Mouse (Mus musculus): Measurements from ENCODE around the gene Flt3.

Gene Flt3

DNA sequence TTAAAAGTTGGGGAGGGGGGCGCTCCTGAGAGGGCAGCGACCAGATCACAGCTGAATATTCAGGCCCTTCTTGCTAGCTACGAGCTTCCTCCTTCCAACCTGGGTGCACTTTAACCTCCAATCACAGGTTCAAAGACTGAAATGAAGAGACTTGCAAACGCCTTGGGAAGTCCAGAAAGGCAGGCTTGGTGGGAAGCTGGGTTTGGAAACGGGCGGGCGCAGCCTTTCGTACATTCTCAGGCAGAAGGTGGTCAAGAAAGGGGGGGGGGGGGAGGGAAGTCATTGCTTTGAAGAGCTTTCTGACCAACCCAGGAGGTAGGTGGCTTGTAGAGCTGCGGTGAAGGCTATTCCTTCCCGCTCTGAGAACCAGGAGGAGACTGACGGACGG lies 92.9 kb downstream of the Flt3 start:
- DNase-seq: no peak

DNA sequence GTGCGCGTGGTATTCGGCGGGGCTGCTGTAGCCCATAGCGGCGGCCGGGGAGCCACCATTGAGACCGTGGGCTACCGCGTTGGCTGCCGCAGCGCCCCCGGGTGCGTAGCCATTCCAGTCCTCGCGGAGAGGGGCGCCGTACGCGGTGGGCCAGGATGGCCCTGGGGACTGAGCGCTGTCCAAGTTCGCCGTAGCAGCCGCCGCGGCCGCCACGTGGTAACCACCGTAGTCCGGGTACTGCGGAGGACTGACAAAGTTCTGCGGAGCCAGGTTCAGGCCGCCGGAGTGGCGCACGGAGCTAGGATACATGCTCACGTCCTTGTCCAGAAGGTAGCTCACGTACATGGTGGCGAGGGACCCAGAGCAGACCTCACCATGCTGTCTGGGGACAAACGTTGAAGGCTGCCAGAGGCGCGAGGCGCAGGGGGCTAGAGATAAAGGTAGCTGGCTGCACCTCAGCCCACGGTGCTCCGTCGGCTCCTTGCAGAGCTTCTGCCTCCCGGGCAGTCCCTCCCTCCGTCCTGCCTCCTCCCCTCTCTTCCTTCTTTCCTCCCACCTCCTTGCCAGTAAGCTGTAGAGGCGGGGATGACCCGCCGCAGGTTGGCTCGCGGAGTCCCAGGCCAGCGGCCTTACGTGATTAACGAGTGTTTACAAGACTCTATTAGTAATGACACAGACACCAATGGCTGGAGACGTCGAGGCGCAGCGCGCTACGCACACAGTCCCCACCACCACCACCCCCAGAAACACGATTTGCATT lies 93.5 kb downstream of the Flt3 start, which contains the start of gene Cdx2:
Cdx2 (minus strand) TSS at position 633 of the 760 bp plus-strand sequence.
- DNase-seq: no peak

DNA sequence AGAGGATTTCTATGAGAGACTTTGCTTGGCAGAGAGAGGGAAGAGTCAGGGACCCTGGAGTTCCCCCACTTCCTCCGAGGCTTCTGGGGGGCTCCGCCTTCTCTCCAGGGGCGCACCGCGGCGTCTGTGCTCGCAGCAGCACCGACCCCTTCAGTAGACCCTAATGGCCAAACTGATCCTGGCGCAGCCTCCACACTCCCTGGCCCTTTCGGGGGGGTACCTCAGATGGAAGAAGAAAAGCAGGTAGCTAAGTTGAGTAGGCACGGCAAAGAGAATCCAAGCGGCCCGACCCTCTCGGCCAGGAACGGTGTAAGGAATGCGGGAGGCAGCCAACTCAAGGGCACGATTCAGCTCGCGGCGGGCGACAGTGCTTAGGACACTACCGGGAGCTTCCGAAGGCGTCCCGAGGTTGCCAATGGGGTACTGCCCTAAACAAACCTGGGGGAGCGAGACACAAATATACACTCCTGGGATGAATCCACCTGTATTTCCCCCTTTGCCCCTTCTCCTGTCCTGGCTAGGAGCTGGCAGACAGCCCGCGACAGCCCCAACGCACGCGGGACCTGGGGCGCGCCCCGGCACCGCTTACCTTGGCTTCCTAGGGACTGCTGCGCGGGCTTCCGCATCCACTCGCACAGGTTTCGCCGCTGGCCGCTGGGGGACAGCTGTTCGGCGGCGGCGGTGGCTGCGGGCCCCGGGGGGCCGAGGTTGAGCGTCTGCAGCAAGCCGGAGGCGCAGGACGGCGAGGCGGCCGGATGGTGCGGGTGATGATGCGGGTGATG lies 94.2 kb downstream of the Flt3 start:
- DNase-seq: no peak

DNA sequence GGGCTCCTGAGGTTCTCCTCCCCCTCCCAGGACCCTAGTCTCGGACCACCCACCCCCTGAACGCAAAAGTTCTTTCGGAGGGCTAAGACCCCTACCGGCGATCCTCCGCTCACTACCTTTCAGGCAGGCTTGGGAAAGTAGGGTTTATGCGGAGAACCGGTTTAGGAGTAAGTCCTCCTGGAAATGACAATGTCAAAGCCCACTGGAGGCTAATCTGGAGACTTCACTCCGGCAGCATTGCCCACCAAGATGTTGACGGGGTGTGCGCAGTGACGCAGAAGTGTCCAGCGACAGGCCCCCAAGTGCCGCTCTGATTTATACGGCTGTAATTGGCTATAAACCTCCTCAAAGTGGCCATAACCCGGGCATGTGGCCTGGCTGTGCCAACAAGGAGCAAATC lies 95.1 kb downstream of the Flt3 start:
- DNase-seq: no peak

DNA sequence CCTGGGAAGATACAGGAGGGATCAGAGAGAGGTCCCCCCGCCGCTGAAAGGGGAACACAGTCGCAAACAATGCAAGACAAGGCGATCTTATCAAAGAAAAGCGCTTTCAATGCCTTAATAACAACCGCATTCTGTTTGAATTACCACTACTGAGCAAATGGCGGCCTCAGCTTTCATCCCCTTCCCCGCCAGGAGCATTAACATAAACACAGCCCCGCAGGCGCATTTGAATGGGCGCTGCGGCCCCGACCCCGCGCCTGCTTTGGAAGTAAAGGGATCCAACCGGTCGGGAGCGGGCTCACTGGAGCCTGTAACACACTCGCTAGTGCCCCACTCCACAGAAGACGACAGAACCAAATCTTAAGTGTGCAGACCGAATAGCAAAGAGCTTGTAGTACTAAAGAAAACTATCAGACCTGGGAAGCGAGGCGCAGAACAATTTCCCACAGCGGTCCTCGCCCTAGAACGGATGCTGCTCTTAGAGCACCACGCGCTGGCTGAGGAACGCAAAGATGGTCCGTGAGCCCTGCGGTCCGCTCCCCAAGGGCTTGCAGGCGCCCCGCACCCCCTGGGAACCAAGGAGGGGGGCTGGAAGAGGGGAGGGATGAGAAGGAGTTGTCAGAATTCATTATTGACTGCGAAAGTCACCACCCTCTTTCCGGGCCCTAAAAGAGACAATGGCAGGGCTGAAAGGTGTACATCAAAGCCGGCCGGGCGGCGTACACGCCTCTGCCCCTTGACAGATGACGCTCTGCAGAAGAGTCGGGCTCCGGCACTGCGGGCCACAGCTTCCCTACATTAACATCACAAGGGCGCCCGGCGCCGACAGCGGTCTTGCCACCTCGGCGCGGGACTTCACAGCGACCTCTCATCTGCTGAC lies 95.8 kb downstream of the Flt3 start:
- no peak for DNase-seq

DNA sequence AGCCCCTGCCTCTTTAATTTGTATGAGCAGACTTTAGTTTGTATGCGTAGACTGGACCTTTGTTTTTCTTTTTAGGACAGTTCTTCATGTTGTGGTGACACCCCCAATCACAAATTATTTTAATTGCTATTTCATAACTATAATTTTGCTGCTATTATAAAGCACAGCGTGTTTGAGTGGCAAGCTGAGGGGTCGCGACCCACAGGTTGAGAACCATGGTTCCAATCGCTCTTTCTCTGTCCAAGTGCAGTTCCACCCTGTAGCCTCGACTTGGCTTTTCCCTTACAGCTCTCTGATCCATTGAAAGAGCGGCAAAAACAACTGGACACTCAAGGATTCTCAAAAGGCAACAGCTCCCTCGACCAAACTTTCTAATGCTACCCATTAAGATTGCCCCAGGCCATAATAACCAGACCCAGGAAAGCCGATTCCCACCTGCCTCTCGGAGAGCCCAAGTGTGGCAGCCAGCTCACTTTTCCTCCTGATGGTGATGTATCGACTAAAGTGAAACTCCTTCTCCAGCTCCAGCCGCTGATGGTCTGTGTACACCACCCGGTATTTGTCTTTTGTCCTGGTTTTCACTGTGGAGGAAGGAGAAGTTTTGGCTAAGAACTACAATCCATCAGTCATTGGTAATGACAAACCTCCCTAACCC lies 97.4 kb downstream of the Flt3 start:
- DNase-seq: no peak

DNA sequence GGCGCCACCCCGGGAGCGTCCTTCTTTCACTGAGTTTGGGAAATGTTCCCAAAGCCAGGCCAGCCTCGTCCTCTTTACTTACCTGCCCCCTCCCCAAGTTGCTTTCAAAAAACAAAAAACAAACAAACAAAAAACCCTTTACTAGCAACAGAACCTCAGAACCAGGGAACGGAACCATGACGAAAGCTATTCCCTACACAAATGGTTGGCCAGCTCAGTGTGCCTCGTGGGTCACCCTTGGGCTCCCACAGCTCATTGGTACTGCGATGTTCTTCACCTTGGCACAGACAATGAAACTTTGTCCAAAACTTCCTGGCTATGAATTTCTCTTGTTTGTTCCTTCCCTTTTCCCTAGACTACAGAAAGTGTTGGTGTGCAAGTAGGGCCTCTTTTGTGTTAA lies 98.1 kb downstream of the Flt3 start:
- no peak for DNase-seq

DNA sequence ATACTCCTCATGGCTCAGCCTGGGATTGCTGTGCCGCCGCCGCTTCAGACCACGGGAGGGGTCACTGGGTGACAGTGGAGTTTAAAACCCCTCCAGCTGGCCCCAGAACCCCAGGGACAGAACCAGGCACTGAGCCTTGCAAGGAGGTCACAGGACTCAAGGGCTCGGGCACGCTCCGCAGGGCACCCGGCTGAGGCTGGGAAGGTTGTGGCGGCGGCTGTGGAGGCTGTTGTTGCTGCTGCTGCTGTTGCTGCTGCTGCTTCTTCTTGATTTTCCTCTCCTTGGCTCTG lies 98.6 kb downstream of the Flt3 start:
- no peak for DNase-seq

DNA sequence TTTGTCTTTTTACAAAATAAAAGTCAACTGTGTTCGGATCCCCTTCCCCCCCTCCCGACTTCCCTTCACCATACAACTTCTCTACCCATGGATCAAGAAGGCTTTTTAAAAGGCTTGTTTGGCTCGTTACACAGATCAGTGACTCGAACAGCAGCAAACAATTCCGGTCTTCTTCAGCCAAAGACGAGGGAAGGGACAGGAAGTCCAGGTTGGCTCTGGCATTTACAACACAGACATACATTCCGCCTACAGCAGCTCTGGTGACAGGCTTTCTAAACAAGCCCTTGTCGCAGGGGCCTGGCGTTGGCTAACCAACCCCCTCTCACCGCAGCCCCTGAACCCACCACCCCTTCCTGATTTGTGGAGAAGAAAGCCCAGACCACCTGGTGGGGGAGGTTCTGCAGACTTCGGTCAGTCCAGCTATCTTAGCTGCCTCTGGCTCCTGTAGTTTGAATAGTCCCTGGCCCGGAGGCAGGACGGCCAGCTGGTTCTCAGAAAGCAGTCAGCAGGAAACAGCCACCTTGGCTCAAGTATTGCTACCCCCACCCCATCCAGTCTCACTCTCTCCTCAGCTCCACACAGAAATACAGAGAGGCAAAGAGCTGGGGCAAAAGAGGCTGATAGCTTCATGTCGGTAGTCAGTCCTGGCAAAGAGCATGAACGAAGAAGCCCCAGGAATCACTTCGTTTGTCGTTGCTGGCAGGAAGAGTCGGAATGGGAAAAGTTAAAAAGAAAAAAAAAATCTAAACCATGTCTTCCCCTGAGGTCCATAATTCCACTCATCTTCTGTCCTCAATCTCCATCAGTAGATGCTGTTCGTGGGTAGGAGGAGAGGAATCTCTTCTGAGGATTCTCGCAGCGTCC lies 99.1 kb downstream of the Flt3 start:
- DNase-seq: no peak

DNA sequence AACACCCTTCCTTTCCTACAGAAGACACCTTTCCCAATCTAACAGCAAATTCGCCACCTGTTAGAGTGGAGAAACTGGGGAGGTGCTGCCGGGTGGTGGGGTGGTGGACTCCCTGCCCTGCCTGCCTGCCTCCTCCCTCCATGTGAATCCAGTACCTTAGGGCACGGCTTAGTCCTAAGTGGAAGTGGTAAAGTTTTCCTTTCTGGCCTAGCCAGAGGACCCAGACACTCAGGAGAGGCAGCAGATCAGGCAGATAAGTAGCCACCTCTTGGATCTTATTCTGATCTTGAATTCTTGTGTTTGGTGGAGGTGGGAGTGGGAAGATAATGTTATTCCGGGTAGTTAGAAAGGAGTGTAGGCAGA lies 100.3 kb downstream of the Flt3 start:
- no peak for DNase-seq

DNA sequence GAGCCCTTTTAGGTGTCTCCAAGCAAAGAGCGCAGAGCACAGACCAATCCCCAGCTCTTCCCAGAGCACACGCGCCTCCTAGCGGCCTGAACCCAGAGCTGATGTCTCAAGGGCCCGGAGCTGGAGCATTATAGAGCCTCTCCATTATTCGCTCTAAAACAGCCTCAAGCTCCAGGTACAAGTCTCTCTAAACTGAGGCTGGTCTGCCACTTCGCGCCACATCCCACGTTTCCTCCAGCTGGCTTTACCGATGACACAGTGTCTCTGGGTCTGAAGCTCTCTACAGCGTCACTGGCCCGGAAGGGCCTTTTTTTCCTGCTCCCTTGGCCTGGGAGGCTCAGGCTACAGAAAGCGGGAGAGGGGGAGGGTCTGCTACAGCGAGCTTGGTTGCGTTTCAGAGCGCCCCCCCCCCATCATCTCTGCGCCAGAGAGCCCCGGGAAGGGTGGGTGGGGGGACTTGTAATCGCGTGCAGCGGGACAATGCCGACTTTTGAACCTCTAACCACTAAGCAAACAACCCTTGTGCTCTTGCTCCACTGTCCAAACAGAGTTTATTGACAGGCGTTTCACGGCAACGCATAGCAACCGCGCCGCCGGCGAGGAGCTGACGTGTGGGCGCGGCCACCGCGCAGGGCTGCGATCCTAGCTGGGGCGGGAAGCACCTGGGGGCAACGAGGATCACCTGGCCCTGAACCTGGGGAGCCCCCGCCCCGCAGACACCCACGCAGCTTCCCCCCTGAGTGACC lies 100.9 kb downstream of the Flt3 start:
- peak; percentile 40 for DNase-seq

DNA sequence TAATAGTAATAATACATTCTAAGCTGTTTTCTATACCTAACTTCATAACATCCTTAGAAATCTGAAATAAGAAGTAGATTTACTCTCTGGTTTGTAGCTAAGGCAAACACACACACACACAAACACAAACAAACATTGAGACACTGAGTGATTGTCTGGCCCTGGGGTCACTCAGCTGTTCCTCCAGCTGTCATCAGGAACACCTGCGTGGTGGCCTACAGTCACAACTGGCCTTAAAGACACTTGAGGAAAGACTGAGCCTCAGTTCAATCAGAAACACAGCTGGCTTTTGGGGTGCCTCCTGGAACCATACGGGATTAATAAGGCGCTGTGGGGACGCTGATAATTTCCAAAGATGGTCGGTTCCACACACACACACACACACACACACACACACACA lies 103.0 kb downstream of the Flt3 start:
- DNase-seq: no peak

DNA sequence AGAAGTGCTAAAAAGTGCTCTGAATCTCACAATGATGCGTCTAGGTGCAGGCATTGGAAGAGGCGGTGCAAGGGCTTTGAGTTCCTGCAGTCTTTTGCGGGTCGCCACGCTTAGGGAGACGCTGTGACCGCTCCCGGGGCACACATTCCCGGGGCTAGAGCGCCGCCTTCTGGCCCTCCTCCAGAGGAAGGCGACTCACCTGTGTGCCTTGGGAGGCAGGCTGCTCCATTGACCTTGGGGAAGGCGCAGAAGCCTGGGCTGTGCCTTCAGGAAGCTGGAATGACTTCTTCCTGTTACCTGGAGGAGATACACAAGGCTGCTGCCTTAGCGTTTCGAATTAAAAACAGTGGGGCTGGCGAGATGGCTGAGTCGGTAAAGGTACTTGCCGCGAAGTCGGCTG lies 106.2 kb downstream of the Flt3 start:
- no peak for DNase-seq

DNA sequence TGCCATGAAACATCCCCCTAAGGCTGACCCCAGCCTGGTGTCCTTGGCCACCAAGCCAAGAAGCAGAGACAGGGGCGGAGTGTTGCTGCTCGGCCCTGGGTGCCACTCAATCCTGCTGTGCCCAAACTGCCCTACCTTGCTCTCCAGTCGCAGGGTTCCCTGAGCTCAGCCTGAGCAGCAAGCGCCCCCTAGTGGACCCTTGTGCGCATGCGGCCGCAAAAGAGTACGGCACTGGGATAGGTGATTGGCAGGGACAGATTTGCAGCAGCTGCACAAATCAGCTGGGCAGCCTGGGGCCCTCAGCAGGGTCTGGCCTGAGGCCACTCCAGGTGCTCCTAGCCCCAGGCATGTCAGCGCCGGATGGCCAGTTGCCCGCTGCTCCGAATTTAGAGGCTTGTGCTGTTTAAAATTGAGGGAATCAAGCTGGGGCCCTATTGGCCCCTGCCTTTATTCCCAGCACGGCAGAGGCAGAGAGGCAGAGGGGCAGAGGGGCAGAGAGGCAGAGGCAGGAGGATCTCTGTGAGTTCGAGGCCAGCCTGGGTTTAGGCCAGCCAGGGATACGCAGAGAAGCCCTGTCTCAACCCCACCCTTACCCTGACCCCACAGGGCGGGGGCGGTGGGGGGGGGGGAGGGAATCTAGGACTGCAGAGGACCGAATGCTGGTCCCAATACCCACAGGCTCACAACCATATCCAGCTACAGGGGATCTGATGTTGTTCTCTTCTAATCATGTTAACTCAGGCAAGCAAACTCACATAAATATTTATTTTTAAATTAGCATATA lies 107.0 kb downstream of the Flt3 start:
- DNase-seq: peak; percentile 65

DNA sequence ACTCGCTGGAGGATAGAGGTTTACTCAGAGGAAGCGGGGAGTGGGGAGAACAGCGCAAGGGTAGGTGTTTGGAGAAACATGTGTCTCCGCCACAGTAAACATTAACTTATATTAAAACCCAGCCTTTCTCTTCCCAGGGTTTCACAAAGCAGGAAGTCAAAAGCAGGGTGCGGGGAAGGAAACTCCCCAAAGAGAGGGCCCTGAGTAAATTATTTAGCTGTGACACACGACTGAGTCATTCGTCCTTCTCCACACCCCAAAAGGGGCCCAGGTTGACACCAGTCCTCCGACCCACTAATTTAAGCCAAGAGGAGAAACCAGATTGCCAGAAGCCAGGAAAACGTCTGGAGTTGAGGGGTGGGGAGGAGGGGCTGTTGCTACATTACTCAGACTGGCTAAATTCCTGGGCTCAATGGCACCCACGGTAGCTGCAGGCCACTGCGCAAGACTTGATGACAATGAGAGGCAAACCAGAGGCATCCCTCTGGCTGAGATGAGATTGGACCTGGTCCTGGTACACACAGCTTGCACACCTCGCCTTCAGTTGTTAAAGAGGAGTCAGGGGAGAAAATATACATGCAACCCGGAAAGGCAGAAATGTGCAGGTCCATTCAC lies 107.7 kb downstream of the Flt3 start:
- DNase-seq: no peak

DNA sequence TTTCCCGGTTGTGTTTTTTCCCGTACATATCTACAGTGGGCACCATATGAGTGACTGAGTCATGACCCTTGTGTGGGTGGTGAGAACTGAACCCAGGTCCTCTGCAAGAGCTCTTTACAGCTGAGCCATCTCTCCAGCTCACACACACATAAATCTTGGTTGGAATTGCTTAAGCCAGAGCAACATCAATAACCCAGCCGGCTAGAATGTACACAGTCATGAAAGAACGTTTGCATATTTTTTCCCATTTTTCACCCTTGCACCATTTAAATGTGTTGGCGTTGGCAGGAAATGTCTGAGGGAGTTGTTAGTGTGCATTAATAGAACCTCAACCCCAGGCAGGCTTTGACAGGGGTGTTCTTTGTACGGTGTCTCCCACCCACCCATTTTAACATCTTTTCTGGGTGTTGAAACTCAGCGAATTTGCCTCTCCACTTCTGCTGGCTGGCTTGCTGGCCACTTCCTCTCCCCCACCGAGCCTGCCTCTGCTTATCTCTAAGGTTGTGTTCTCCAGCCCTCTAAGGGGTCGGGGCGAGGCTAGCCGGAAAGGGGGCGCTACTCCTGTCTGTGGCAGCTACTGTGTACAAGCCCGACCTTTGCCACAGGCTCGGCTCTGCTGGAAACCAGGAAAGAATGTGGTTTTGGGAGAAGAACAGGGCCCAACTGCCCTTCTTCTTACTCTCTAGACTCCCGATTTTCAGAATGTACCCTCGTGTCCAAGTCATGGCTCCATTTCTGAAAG lies 108.4 kb downstream of the Flt3 start:
- DNase-seq: no peak

DNA sequence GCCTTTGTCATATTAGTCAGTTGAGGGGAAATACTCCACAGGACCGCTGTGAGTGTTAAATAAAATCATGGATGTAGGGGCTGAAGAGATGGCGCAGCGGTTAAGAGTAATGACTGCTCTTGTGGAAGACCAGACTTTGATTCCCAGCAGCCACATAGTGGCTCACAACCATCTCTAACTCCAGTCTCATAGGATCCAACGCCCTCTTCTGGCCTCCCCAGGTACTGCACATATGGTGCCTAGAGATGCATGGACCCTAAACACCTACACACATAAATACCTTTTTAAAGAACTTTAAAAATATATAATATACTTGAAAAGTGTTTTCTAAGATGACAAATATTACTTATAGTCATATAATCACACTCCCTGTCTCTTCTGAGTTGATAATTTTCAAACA lies 115.9 kb downstream of the Flt3 start:
- no peak for DNase-seq

Measured in lung, postnatal 10 days (tissue).